Mouse (Mus musculus): ENCODE measurements around the gene Ubxn1.

GRCm38 (mm10) chr19:8829660-8830059, 41.6 kb upstream of the Ubxn1 start, which contains the start of gene AC129217.1:
- no peak for TF ChIP-seq CTCF (IDR thresholded peaks at IDR 0.05; ENCODE audit: low read depth, low read length)
- TF ChIP-seq POLR2AphosphoS5 (IDR thresholded peaks at IDR 0.05; ENCODE audit: insufficient replicate concordance, low read depth, low read length), result no peak
- no peak for TF ChIP-seq GATA1 (IDR thresholded peaks at IDR 0.05; ENCODE audit: borderline replicate concordance, low read length)
